Mouse (Mus musculus): ENCODE measurements around the gene Snx21.

- TF ChIP-seq CTCF (IDR thresholded peaks at IDR 0.05 in 2 of 3, conservative IDR thresholded peaks at IDR 0.05 in 1 of 3; ENCODE audit: control insufficient read depth in 1 of 3, insufficient read depth in 1 of 3, low read depth in 2 of 3, low read length in 3 of 3, poor library complexity in 1 of 3, severe bottlenecking in 1 of 3) (peak; percentile 61 to 93 (median 77)), POLR2A (IDR thresholded peaks at IDR 0.05; ENCODE audit: control insufficient read depth in 1 of 2, insufficient read depth in 1 of 2, low read depth in 1 of 2, low read length in 2 of 2, poor library complexity in 1 of 2) (no peak), JUND (IDR thresholded peaks at IDR 0.05; ENCODE audit: low read depth, low read length) (no peak), EP300 (IDR thresholded peaks at IDR 0.05; ENCODE audit: low read depth in 1 of 2, low read length in 2 of 2) (no peak), USF2 (IDR thresholded peaks at IDR 0.05; ENCODE audit: borderline replicate concordance in 1 of 2, insufficient read depth in 1 of 2, low read depth in 1 of 2, low read length in 2 of 2) (no peak), ELF1 (IDR thresholded peaks at IDR 0.05; ENCODE audit: low read depth, low read length) (no peak), ZMIZ1 (IDR thresholded peaks at IDR 0.05; ENCODE audit: low read depth, low read length) (0 out of 2 replicates have a peak, but pooled peaks have one; percentile 28), POLR2AphosphoS2 (IDR thresholded peaks at IDR 0.05; ENCODE audit: low read length) (no peak), MAFK (IDR thresholded peaks at IDR 0.05; ENCODE audit: borderline replicate concordance, low read depth, low read length) (no peak)
Observed at GRCm38 (mm10) chr2:164793236-164793635, 7.6 kb downstream of the Snx21 start.
